Mouse (Mus musculus): ENCODE measurements at regions not wholly inside any gene's neighbourhood (a gene's known extent, or its start where the extent isn't known, plus 50 kb on each side); places are given as distances from the start of the nearest gene placed in this dataset.

DNA sequence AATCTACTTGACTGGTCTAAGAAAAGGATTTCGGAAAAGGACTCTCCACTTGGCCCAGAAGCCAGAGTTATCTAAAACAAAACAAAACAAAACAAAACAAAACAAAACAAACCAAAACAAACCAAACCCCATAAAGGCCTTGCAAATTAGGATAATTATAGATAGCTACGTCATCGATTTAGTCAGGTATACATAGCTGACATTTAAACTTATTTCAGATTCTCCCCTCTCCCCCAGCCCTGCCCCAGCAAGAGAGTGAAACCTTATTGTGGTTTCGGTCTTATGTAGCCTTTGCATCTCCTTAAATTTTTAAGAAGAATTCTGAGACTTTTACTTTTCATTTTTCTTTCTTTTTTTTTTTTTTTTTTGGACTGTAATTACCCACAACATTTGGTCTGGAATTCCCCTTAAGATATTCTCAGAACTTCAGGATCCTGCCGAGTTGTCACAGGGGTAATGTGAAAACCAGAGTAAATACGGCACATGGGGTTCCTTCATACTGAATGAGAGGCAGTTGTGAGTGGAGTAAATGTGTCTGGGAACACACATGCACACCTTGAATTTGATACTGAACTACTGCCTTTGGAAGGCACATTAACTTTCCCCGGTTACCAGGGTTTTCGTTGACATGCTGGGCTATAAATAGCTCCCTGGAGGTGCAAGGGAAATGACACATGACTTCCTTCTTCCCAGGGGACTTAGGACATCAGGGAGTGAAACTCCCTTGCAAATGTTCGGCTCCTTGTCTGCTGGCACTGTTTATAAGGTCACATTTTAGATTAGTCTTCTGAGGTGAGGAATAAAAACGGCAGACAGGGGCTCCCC is 94.8 kb upstream of the Rap1b start:
- peak in 1 of 2 experiments; percentile 39 for DNase-seq

DNA sequence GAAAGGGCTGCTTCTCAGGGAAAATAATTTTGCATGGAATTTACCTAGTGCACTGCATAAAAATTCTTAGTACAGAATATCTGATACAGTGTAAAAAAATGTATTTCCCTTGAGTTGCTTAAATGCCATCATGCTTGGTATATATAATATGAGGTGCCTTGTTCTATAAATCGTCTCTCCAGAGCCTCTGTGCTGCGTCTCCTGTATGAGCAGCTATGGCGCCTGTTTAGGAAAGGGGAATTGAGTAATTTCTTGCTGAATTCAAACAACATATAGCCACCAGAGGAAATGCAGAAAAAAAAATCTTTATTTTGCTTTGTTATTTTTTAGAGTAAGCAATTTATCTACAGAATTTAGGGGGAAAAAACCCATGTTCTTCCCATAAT is 95.4 kb upstream of the Rap1b start:
- no peak for DNase-seq

DNA sequence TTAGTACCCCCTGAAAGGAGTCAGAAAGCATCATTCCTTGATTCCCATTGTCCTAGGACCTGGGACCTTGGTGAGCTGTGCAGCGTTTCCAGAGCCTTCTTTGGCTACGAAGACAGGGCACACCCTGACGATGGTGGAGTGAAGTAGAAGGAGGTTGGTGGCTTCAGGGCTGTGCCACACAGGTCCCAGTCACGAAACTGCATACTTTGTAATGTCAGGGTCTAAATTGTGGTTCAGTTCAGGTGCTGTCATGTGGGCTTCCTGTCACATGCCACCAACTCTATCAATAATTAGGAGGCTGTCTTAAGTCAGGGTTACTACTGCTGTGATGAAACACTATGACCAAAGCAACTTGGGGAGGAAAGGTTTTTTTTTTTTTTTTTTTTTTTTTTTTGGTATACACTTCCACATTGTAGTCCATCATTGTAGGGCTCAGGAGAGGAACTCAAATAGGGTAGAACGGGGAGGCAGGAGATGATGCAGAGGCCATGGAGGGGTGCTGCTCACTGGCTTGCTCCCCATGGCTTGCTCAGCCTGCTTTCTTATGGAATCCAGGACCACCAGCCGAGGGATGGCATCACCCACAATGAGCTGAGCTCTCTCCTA is 98.0 kb upstream of the Rap1b start:
- DNase-seq, result no peak

DNA sequence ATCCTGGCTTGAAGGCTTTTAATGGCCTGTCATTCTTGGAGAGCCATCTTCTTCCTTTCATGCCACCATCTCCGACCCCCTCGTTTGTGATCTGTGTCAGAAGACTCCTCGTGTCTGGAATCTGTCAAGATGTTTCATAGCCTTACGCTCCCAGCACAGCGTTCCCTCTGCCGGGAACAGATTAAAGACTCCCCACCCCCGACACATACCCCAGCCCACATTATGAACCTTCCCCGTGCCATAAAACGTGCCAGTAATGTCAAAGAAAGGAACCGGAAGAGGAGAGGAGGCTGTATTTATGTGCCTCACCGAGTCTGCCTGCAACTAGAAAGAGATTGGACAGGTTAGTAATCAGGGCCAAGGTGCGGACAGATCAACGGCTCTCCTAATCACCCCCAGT is 101.4 kb upstream of the Rap1b start:
- no peak for DNase-seq

DNA sequence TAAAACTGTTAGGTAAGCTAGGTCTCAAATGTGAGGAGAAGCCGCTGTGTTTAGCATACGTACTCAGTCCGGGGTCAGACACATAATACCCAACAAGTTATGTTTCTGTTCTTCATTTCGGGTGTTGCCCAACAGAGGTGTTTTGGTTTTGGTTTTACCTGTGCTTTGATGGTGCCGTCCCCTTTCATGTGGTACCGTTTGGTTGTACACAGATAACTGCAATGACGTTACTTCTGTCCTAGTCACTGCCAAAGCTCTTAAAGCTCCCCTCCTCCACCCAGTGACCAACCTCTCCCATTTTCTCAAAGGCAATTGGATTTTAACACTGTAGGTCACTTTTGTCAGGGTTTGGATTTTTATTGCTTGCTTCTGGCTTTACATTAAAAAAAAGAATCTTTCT is 102.1 kb upstream of the Rap1b start:
- peak in 1 of 2 experiments; percentile 21 for DNase-seq

DNA sequence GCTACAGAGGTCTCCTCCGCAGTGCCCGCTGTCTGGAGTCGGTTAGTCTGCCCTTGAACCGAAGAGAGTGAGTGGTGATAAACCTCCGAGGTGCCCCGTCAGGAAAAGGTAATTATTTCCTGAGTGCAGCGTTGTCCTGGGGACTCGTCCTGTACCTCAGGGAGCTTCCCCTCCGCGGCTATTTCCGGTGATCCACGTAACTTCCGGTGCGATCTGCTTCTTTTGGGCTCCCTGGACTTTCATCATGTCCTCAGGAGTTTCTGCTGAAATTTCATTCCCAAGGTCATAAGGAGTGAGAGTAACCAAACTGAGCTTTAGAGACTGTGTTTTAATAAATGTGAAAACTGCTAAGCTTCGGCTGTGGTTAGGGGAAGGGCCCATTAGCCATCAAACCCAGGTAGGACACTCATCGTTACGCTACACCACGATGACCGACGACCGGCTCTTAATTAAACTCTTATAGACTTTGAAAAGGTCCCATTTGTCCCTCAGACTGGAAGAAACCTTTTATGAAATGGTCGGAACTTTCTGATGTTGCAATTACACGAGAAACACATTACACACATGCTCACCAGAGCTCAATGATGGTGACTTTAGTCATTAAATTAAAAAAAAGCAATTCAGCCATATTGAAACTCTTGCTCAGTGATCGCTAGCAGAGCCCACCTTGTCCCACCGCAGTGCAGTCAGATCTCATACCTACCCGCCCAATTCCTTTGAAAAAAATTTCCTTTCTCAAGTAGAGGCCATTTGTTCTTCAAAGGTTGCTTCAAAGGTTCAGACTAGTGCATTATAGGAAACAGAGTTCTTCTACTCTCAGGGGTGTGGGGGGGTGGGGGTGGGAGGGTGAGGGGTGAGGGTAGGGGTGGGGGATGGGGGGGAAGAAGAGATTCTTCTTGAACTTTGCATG is 106.5 kb upstream of the Rap1b start:
- DNase-seq, result peak; percentile 38 to 53

DNA sequence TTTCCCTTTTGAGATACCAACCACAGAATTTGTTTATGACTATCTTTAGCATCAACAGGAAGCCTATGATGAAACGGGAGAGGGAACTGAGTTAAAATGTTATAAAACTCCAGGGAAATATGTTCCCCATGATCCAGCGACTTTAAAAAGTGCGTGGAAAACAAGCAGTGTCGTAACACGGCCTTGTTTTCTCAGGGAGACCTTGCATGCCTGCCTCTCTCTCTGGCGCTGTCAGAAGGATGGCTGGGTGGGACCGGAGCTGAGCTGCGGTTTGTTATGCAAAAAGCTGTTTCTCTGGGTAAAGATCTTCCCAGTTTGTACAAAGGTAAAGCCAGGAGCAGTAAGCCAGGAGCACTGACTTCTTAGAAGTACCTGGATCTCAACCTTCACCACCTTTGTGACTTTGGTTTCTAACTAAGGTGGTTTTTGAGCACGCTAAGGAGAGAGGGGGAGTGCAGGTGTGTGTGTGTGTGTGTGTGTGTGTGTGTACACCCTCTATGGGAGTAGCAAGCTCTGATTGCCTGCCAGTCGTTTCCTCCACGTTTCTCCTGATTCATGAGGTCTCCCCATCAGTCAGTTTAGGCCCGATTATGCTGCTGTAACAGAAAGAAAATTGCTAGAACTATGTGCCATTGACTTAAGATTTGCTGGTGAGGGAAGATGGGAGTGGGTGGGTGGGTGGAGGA is 107.3 kb upstream of the Rap1b start:
- peak; percentile 33 to 51 for DNase-seq

DNA sequence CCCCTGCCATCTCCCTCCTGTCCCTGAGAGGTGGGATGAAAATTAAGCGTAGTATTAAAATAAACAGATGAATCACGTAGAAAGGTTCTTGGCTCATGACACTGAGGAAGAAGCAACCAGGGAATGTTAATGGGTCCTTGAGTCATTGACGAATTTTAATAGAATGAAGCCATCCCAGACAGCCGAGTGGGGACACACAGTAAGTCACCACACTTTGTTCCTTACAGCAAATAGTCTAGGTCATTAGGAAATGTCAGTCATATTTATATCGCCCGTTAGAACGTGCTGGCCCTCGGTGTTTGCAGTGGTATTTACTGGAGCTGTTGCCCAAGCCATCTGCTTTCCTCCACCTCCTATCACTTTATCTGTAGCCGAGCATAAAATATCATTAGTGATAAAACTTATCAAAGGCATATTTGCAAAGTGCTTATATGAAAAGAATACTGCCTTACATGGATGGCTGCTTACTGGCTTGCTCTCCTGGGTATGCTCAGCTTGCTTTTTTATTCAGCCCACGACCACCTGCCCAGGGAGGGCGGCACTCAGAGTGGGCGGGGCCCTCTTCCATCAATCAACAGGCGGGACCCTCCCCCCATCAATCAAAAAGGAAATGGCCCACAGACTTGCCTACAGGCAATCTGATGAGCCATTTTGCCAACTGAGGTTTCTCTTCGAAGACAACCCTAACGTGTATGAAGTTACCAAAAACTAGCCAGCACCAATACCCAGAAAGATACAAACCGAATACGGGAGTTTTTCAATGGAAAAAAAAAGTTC is 110.5 kb upstream of the Rap1b start:
- no peak for DNase-seq

DNA sequence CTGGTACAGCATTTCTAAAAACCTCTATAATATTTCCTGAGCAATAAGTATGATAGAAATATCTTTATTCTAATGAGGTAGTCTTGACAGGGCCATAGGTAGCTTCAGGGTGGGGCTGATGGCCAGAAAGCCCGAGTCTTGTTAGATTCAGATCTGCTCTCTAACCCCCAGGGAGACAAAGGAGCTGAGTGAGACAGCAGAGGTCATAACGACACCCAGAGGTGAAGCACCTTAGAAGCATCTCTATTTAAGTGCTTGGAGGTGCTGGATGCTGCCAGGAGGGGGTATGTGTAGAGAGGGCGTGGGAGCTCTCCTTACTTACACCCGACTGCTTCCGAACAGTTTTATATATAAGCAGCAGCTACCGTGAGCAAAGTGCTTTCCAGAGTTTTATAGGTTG is 128.9 kb upstream of the Rap1b start:
- DNase-seq, result no peak

DNA sequence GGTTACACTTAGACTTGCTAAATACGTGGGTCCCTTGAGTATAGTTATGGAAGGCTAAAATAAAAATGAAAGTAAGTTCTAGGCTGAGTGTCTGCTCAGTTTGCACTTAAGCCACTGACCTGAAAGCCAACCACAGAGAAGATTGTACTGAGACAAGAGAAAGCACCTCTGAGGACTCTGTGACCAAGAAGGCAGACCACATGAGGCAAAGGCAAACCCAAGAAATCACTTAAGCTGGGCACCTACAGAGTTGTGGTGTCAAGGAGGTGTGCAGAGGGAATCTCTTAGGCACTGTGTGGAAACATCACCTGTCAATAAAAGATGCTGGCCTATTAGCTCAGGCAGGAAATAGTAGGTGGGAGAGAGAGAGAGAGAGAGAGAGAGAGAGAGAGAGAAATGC is 129.6 kb upstream of the Rap1b start:
- no peak for DNase-seq

DNA sequence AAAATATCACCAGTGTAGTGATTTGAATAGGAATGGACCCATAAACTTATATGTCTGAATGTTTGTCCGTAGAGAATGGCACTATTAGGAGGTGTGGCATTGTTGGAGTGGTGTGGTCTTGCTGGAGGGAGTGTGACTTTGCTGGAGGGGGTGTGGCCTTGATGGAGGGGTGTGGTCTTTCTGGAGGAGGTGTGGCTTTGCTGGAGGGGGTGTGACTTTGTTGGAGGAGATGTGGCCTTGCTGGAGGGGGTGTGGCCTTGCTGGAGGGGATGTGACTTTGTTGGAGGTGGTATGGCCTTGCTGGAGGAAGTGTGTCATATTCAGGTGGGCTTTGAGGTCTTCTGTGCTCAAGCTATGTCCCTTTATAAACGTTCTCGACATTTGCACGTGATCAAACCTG is 133.3 kb upstream of the Rap1b start:
- no peak for DNase-seq

DNA sequence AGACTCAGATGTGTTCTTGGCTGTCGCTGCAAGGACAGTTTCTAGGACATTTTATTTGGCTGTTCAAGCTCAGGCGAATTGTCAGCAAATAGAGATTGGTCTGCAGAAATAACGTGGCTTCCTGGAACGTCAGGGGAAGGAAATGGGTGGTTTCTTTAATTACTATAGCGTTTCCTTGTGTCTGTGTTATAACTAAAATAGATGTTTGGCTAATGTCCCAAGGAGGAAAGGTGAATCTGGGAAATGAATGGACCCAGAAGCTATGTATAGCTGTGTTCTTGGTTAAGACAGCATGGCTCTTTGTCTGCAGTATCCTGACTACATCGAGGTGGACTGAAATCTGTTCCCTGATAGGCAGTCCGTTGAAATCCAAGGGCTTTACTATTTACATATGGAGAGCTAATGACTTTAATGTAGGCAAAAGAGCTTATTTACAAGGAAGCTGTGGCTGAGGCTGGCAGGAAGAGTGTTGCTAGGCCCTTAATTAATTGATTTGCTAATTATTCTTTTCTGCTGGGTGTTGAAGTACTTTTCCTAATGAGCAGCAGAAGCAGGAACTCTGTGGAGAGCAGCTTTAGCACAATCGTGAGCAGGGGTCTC is 136.9 kb upstream of the Rap1b start:
- peak; percentile 31 for DNase-seq

DNA sequence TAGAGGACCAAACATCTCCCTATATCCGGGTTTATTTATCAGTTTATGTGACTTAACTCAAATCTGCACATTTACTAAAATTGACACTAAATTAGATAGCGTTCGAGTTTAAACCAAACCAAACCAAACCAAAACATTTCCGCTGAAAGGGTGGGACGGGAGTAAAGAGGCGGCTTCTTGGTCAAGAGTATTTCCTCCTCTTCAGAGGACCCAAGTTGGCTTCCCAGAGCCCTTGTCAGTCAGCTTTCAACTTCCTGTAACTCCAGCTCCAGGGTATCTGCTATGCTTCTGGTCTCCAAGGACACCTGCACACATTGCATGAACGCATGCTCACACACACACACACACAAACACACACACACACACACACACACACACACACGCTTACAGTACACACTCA is 137.4 kb upstream of the Rap1b start:
- DNase-seq, result peak in 1 of 2 experiments; percentile 19

DNA sequence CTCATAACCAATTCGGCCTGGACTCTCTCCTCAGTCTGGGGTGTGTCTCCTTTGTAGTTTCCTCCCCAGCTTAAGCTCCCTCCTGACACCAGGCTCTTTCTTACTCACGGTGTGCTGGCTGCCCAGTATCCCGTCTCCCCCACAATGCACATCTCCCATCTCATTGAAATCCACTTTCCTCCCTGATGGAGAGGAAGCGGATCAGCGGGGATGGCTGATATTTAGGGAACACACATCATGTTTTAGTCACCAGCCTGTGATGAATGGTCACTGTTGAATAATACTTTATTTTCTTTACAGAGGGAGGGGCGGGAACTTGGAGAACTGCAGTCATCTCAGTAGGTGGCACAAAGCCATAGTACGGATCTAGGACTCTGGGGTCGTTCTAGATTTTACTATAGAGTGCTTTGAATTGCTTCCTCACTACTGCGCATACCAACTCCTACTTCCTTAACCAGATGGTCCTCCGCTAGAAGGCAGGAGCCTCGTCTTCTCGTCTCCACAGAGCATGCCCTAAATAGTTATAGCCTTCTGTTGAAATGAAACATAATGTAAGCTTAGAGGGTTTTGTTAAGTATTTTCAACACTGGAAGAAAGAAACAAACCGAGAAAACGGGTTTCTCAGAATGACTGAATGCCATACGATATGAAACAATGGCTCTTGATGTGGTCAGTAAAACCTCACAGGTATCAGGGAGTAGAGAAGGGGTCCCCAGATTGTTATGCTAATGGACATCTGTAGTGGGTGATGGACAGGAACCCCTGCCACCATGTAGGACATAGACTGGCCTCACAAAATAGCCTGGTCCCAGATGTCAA is 139.2 kb upstream of the Rap1b start:
- no peak for DNase-seq

DNA sequence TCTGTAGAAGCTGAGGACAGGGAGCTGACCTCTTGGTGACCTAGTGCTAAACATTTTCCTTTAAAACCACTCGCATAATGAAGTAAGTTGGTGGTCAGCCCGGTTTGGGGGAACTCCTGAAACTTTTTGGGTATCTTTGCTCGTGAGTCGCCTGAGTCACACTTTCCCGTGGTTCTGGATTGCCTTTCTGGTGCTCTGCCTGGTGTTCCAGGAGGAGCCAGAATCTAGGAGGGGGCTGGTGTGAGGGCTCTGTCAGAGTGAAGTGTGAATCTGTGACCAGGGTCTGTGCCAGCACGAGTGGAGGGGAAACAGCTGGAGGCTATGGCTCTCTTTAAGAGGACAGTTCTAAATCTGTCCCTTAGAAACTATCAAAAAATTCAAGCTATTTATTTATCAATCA is 141.8 kb upstream of the Rap1b start:
- DNase-seq, result peak; percentile 28 to 71

DNA sequence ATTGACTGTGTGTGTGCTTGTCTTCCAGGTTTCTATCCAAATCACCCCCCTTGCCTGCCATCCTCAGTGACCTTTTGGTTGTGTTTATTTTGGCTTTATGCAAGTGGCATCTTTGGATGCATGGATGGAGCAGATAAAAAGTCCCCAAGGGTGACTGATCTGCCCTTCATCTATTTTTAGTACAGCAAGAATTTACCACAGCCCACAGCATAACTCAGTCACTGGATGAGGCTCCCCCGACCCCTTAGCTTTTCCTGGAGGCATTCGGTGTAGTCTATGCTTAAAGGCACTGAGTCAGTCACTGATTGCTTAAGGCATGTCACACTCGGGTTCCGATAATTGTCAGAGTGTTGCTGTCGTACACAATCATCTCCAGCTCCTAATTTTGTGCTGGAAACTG is 142.2 kb upstream of the Rap1b start:
- no peak for DNase-seq

DNA sequence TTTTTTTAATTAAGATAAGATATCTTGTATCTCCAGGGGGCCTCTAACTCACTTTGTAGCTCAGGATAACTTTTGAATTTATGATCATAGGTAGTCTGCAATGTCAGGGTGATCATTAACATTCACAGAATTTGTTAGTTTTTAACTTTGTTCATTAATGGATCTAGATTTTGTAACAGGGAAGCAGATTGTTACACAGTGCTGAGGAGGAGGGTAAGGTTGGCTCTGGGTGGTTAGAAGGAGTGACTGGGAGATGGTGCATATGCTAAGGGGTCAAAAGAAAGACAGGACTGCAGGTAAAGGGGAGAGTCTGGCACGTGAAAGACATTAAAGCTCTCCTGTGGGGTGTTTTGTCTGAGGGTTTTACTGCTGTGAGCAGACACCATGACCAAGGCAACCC is 145.3 kb upstream of the Rap1b start:
- DNase-seq, result no peak

DNA sequence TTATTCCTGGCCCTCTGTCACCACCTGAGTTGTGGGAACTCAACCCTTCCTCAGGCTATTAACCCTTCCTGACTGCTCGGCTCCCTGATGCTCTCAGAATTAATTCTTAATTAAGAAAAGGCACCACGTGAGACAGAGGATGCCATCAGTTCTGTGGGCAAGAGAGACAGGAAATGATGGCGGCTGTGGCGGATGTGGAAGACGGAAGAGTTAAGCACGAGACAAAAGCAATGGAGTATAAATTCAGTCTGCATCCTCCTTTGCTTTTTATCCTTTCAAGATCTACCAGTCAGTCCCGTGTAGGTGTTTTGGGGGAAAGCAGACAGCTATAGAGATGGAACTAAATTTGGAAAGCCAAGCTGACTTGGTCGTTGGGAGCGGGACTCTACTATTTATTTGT is 146.5 kb upstream of the Rap1b start:
- DNase-seq, result no peak

DNA sequence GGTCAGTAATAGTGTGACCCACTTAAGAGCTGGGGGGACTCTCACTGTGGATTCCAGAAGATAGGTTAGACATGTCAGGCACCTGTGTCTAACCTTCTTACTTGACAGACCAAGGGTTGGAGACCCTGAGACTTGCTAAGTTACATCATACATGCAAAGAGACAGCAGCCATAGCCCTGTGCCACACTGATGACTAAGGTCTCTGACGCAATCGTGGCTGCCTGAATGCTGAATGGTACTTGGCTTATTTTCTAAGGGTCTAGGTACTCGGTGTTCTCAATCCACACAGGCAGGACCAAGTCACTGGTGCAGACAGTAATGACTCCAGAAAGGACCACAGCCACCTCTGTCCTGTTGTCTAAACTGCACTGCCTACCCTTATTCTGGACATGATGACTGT is 147.8 kb upstream of the Mdm1 start:
- DNase-seq, result no peak

DNA sequence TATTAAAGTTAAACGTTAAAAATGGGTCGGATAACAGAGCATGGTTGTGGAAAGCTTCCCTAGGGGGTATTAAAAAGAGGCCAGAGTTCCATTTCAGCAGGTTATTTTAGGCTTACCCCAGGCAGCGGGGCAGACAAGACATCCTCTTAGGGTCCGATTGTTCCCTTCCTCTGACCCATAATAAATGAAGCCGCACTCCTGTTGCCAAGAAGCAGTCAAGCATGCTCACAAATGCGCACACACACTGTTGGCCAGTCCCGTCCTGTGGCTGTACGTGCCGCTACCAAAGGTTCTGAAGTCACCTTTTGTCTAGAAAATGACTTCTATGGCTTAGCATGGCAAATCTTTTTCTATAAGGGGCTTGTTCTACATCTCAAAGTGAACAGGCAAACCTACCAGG is 146.8 kb upstream of the Mdm1 start:
- no peak for DNase-seq

DNA sequence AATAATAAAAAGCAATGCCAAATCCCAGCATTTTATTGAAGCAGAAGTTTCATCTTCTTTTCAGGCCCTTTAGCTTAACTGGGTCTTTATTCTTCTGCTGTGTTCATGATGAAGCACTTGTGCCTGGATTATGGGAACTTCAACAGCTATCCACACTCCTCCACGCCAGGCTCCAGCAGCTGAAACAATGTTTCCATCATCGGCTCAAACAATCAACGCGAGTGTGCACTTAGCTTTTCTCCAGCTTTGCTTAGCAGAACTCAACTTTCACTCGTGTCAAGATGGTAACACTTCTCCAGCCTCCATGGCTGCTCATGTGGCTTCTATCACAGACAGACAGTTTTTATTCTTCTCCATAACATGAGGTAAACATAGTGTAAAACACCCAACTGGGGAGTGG is 143.8 kb upstream of the Mdm1 start:
- DNase-seq, result no peak
